Mouse (Mus musculus) cerebral cortex, adult 2 months (tissue): ENCODE measurements around the gene March2.

Experiments
- WGBS: fragments of 180-500 bp; shearing (Covaris S2); methylation state at CpG from one replicate; pipeline ENCODE4 v1.1.7; 2018; 5-methylcytosine and 5-hydroxymethylcytosine counted together

Gene March2

GRCm38 (mm10) chr17:33718384-33718881 lies at the start of gene March2:
TSS of gene March2 (minus strand) at chr17:33718670.
- WGBS: 1% methylated on average over 46 of the region's 46 CpGs

GRCm38 (mm10) chr17:33766389-33766788 lies 47.9 kb upstream of the March2 start:
- 82% methylated on average over 3 of the region's 3 CpGs for WGBS

GRCm38 (mm10) chr17:33760255-33761165 lies 42.0 kb upstream of the March2 start, which contains the start of gene Rab11b:
TSS of gene Rab11b (minus strand) at chr17:33760530.
- WGBS: 3% methylated on average over 35 of the region's 35 CpGs

GRCm38 (mm10) chr17:33759767-33760254 lies 41.3 kb upstream of the March2 start:
- under 1% methylated on average over 38 of the region's 38 CpGs for WGBS

GRCm38 (mm10) chr17:33757231-33757630 lies 38.8 kb upstream of the March2 start:
- 41% methylated on average over 4 of the region's 4 CpGs for WGBS

GRCm38 (mm10) chr17:33756108-33756790 lies 37.8 kb upstream of the March2 start:
- whole genome bisulfite sequencing: 41% methylated on average over 3 of the region's 3 CpGs

- WGBS: 67% methylated on average over 10 of the region's 10 CpGs
These were observed 37.1 kb upstream of the March2 start for GRCm38 (mm10) chr17:33755418-33756107.

- 76% methylated on average over 1 of the region's 1 CpGs for WGBS
These were observed 36.2 kb upstream of the March2 start for GRCm38 (mm10) chr17:33754656-33755055.

GRCm38 (mm10) chr17:33752297-33752696 lies 33.8 kb upstream of the March2 start:
- WGBS: 85% methylated on average over 2 of the region's 2 CpGs

- 98% methylated on average over 5 of the region's 5 CpGs for WGBS
These were observed 31.0 kb upstream of the March2 start for GRCm38 (mm10) chr17:33749451-33749850.

GRCm38 (mm10) chr17:33746011-33746410 lies 27.5 kb upstream of the March2 start:
- 46% methylated on average over 2 of the region's 2 CpGs for WGBS

GRCm38 (mm10) chr17:33744686-33745384 lies 26.4 kb upstream of the March2 start:
- 85% methylated on average over 5 of the region's 5 CpGs for WGBS

GRCm38 (mm10) chr17:33742420-33742819 lies 23.9 kb upstream of the March2 start:
- 93% methylated on average over 1 of the region's 1 CpGs for WGBS

- 80% methylated on average over 10 of the region's 10 CpGs for WGBS
These were observed 15.1 kb upstream of the March2 start for GRCm38 (mm10) chr17:33733526-33733925.

GRCm38 (mm10) chr17:33732556-33733083 lies 14.2 kb upstream of the March2 start:
- WGBS: 70% methylated on average over 9 of the region's 9 CpGs

- 37% methylated on average over 2 of the region's 2 CpGs for WGBS
These were observed 10.7 kb upstream of the March2 start for GRCm38 (mm10) chr17:33729215-33729614.

- 83% methylated on average over 2 of the region's 2 CpGs for WGBS
These were observed 9.9 kb upstream of the March2 start for GRCm38 (mm10) chr17:33728396-33728795.

- 78% methylated on average over 7 of the region's 7 CpGs for WGBS
These were observed 1.4 kb upstream of the March2 start for GRCm38 (mm10) chr17:33719736-33720378.

GRCm38 (mm10) chr17:33718944-33719725 lies 665 bp upstream of the March2 start:
- 30% methylated on average over 10 of the region's 10 CpGs for WGBS

- 5% methylated on average over 8 of the region's 8 CpGs for WGBS
These were observed 488 bp downstream of the March2 start for GRCm38 (mm10) chr17:33717982-33718381.
